Mouse (Mus musculus) C2C12 (cell line): ENCODE measurements around the gene Tom1l2.

ENCODE experiments used
- CEBPB ChIP-seq: IDR thresholded peaks from one replicate; pipeline ENCODE4 v1.6.1; 2011; ENCODE audit warnings: low read depth, mild to moderate bottlenecking, control low read depth, moderate library complexity
- CTCF ChIP-seq: IDR thresholded peaks from one replicate; pipeline ENCODE4 v1.5.1; 2011; ENCODE audit not compliant: control insufficient read depth, insufficient read depth, insufficient read length
- USF1 ChIP-seq: IDR thresholded peaks from one replicate; pipeline ENCODE4 v1.6.1; 2011; ENCODE audit warnings: low read depth, mild to moderate bottlenecking, control low read depth, moderate library complexity

- no peak for TF ChIP-seq CTCF
- no peak for TF ChIP-seq USF1
- TF ChIP-seq CEBPB: no peak
Measured at GRCm38 (mm10) chr11:60339361-60339760, 13.3 kb downstream of the Tom1l2 start.
